Mouse (Mus musculus) heart, adult 2 months (tissue): ENCODE results near the gene Sde2.
A peak's percentile ranks its signal among the peaks of the same experiment; 100 is the strongest.

Experiments used
- CTCF ChIP-seq: fragments of 200-600 bp; IDR thresholded peaks from 2 replicates; pipeline ENCODE4 v1.8.1; 2022; ENCODE audit warnings: antibody characterized with exemption, mild to moderate bottlenecking, moderate library complexity
- EP300 ChIP-seq: fragments of 200-500 bp; IDR thresholded peaks from 2 replicates; pipeline ENCODE4 v1.6.1; 2011; ENCODE audit warnings: low read depth, low read length, control low read depth; ENCODE audit not compliant: insufficient read depth
- POLR2A ChIP-seq: fragments of 200-500 bp; IDR thresholded peaks from 2 replicates; pipeline ENCODE4 v1.6.1; 2011; ENCODE audit warnings: mild to moderate bottlenecking, low read depth, low read length, control low read depth; ENCODE audit not compliant: insufficient read depth

GRCm38 (mm10) chr1:180813885-180814740 lies 36.8 kb upstream of the Sde2 start, which contains the start of gene H3f3a:
- TF ChIP-seq CTCF (no peak), POLR2A (peak; percentile 65), EP300 (no peak)
